Mouse (Mus musculus) CH12.LX (cell line): Measurements from ENCODE around the gene Kcnmb3. TPM values are rescaled to one million over a fixed set of nuclear protein-coding genes. Genes with fewer than 3 reads are reported as not detected.
"Not testable (repeated sequence)": the region's sequence is repeated elsewhere in the genome, so short reads cannot be mapped to it uniquely, and the experiment has no call there.

Experiments
- DNase-seq: peaks from one replicate; pipeline ENCODE4 v3.0.0-alpha.2; 2013; ENCODE audit errors: extremely low read depth
- H3K27ac ChIP-seq: 2 replicates; pipeline ENCODE4 v1.5.1; 2012; ENCODE audit warnings: low read depth, mild to moderate bottlenecking, control low read depth, moderate library complexity; ENCODE audit not compliant: insufficient read depth
- H3K27me3 ChIP-seq: replicated peaks from 2 replicates; pipeline ENCODE3; 2012; ENCODE audit warnings: inconsistent platforms
- H3K36me3 ChIP-seq, 2 experiments: replicated peaks in 1 of 2; 2 replicates each; pipeline versions ENCODE3 to v1.6.1; 2012; ENCODE audit warnings: inconsistent platforms in 1 of 2, low read length in 1 of 2, mild to moderate bottlenecking in 1 of 2, mixed read lengths in 1 of 2, moderate library complexity in 1 of 2; ENCODE audit not compliant: control insufficient read depth in 1 of 2, insufficient read depth in 1 of 2
- H3K4me1 ChIP-seq, 2 experiments: 2 replicates each; pipeline ENCODE4 v1.6.1; 2012; ENCODE audit warnings: inconsistent platforms in 1 of 2, moderate library complexity in 1 of 2; ENCODE audit not compliant: insufficient read depth in 2 of 2, control insufficient read depth in 1 of 2
- H3K4me2 ChIP-seq: 2 replicates; pipeline ENCODE4 v1.6.1; 2012; ENCODE audit warnings: low read depth, mild to moderate bottlenecking, control low read depth; ENCODE audit not compliant: poor library complexity, insufficient read depth, severe bottlenecking
- H3K4me3 ChIP-seq, 3 experiments: fragments of 150-350 bp in 1 of 3; sonication (generic) in 1 of 3; replicated peaks in 1 of 3; 2 replicates each; pipeline versions ENCODE3 to v1.5.1; 2011 to 2012; ENCODE audit warnings: low read depth in 2 of 3, low read length in 2 of 3, mild to moderate bottlenecking in 2 of 3, moderate library complexity in 2 of 3, control low read depth in 1 of 3, improper control_type of control experiment in 1 of 3, inconsistent platforms in 1 of 3, mixed read lengths in 1 of 3; ENCODE audit not compliant: poor library complexity in 1 of 3
- H3K79me2 ChIP-seq: replicated peaks from 2 replicates; pipeline ENCODE4 v1.6.1; 2012; ENCODE audit warnings: mild to moderate bottlenecking, moderate library complexity; ENCODE audit not compliant: control insufficient read depth, poor library complexity, insufficient read depth, severe bottlenecking; ENCODE audit errors: extremely low read depth
- H3K9ac ChIP-seq: 2 replicates; pipeline ENCODE4 v1.6.1; 2012; ENCODE audit warnings: low read depth, mild to moderate bottlenecking, control low read depth, moderate library complexity; ENCODE audit not compliant: insufficient read depth
- H3K9me3 ChIP-seq: replicated peaks from 2 replicates; pipeline ENCODE3; 2012; ENCODE audit warnings: low read length, inconsistent platforms, mixed read lengths
- BHLHE40 ChIP-seq: IDR thresholded peaks from 2 replicates; pipeline ENCODE4 v1.6.1; 2011; ENCODE audit warnings: mild to moderate bottlenecking, low read depth, low read length, improper control_type of control experiment
- CTCF ChIP-seq, 2 experiments: IDR thresholded peaks in 1 of 2; conservative IDR thresholded peaks in 1 of 2; 2 replicates each; pipeline ENCODE4 v1.5.1; 2011 to 2012; ENCODE audit warnings: low read depth in 2 of 2, low read length in 2 of 2, improper control_type of control experiment in 1 of 2, inconsistent platforms in 1 of 2, mild to moderate bottlenecking in 1 of 2, moderate library complexity in 1 of 2
- E2F4 ChIP-seq: IDR thresholded peaks from 2 replicates; pipeline ENCODE4 v1.6.1; 2011; ENCODE audit warnings: low read depth, low read length, improper control_type of control experiment; ENCODE audit not compliant: insufficient replicate concordance
- ELF1 ChIP-seq: IDR thresholded peaks from 2 replicates; pipeline ENCODE4 v1.6.1; 2014; ENCODE audit warnings: low read depth, mild to moderate bottlenecking, inconsistent platforms, low read length, improper control_type of control experiment
- JUN ChIP-seq: IDR thresholded peaks from 2 replicates; pipeline ENCODE4 v1.6.1; 2011; ENCODE audit warnings: low read depth, mild to moderate bottlenecking, low read length, improper control_type of control experiment, moderate library complexity; ENCODE audit not compliant: insufficient read depth
- JUND ChIP-seq: conservative IDR thresholded peaks from 2 replicates; pipeline ENCODE4 v1.6.1; 2011; ENCODE audit warnings: low read depth, low read length, improper control_type of control experiment
- MAFK ChIP-seq: IDR thresholded peaks from 2 replicates; pipeline ENCODE4 v1.6.1; 2011; ENCODE audit warnings: low read length, improper control_type of control experiment; ENCODE audit not compliant: insufficient replicate concordance
- MAX ChIP-seq: IDR thresholded peaks from 2 replicates; pipeline ENCODE4 v1.6.1; 2011; ENCODE audit warnings: low read length, improper control_type of control experiment
- MEF2A ChIP-seq: IDR thresholded peaks from 2 replicates; pipeline ENCODE4 v1.6.1; 2014; ENCODE audit warnings: low read depth, mild to moderate bottlenecking, inconsistent platforms, low read length, improper control_type of control experiment, borderline replicate concordance
- MXI1 ChIP-seq: IDR thresholded peaks from 2 replicates; pipeline ENCODE4 v1.6.1; 2011; ENCODE audit warnings: mild to moderate bottlenecking, low read depth, low read length, improper control_type of control experiment
- MYC ChIP-seq: IDR thresholded peaks from 2 replicates; pipeline ENCODE4 v1.6.1; 2011; ENCODE audit warnings: low read depth, mild to moderate bottlenecking, improper control_type of control experiment, low read length
- NRF1 ChIP-seq: IDR thresholded peaks from 2 replicates; pipeline ENCODE4 v1.6.1; 2014; ENCODE audit warnings: low read depth, mild to moderate bottlenecking, inconsistent platforms, low read length, improper control_type of control experiment, moderate library complexity
- POLR2A ChIP-seq: IDR thresholded peaks from 2 replicates; pipeline ENCODE4 v1.6.1; 2011; ENCODE audit warnings: low read depth, mild to moderate bottlenecking, improper control_type of control experiment, low read length
- TCF12 ChIP-seq: IDR thresholded peaks from 2 replicates; pipeline ENCODE4 v1.6.1; 2014; ENCODE audit warnings: low read depth, mild to moderate bottlenecking, inconsistent platforms, low read length, improper control_type of control experiment
- UBTF ChIP-seq: IDR thresholded peaks from 2 replicates; pipeline ENCODE4 v1.6.1; 2012; ENCODE audit warnings: low read depth, mild to moderate bottlenecking, inconsistent platforms, low read length, improper control_type of control experiment, moderate library complexity
- USF2 ChIP-seq: conservative IDR thresholded peaks from 2 replicates; pipeline ENCODE4 v1.6.1; 2011; ENCODE audit warnings: low read depth, low read length, improper control_type of control experiment
- ZC3H11A ChIP-seq: IDR thresholded peaks from 2 replicates; pipeline ENCODE4 v1.6.1; 2012; ENCODE audit warnings: low read depth, mild to moderate bottlenecking, inconsistent platforms, low read length, improper control_type of control experiment
- ZKSCAN1 ChIP-seq: IDR thresholded peaks from 2 replicates; pipeline ENCODE4 v1.6.1; 2012; ENCODE audit warnings: low read depth, inconsistent platforms, low read length, improper control_type of control experiment, borderline replicate concordance
- ZMIZ1 ChIP-seq: IDR thresholded peaks from 2 replicates; pipeline ENCODE4 v1.6.1; 2012; ENCODE audit warnings: low read depth, mild to moderate bottlenecking, inconsistent platforms, low read length, improper control_type of control experiment
- ZNF384 ChIP-seq: IDR thresholded peaks from 2 replicates; pipeline ENCODE4 v1.6.1; 2012; ENCODE audit warnings: low read depth, low read length, improper control_type of control experiment, inconsistent platforms
- dilution Hi-C: fragments of 300-500 bp; cut with MboI; formaldehyde crosslinking; loops from 2 replicates; pipeline ENCODE4 v1.14.3; 2020; ENCODE audit warnings: low sequenced_read_pairs; ENCODE audit not compliant: extremely low pct_unique_long_range_greater_than_20kb, extremely low pct_ligation_motif_present
- in situ Hi-C: fragments of 300-500 bp; cut with MboI; formaldehyde crosslinking; loops from 3 replicates; pipeline ENCODE4 v1.14.3; 2019; ENCODE audit warnings: low sequenced_read_pairs, low pct_ligation_motif_present, low pct_unique_long_range_greater_than_20kb, mixed read lengths
- polyA plus RNA-seq: library from polyadenylated mRNA; unstranded; fragments of >175 nt; gene quantifications from 2 replicates; pipeline ENCODE4 v1.2.1, GENCODE M21; 2012; ENCODE audit warnings: low read depth; ENCODE audit not compliant: insufficient read length
- total RNA-seq, 2 experiments: library from RNA; depleted of rRNA; stranded (reverse); fragments of 300-350 nt in 1 of 2; fragments of >200 nt in 1 of 2; gene quantifications; 2 replicates each; pipeline ENCODE4 v1.2.3; 2012 to 2014

Kcnmb3 gene
- total and polyA plus RNA-seq, 3 experiments = 1.0 to 4.7 (median 2.4) TPM

GRCm38 (mm10) chr3:32430394-32430793, 61.6 kb downstream of the Kcnmb3 start:
- peaks cover 3% of the 10 kb centered on the region for H3K9me3 ChIP-seq
- peaks cover 18% of the 10 kb centered on the region for H3K79me2 ChIP-seq
- peaks cover 2 to 27% of the 10 kb centered on the region in 2 experiments for H3K36me3 ChIP-seq
- no peak overlapping the region for H3K4me2 ChIP-seq
- H3K27me3 ChIP-seq = no peaks in the 10 kb centered on the region
- no peak overlapping the region for H3K4me3 ChIP-seq
- H3K27ac ChIP-seq = no peak overlapping the region
- dilution Hi-C loops (no loop called here), in situ Hi-C loops (no loop called here)
- H3K4me1 ChIP-seq = peaks cover 3 to 24% of the 10 kb centered on the region in 2 experiments; a peak in 3 of 4 replicates
- DNase-seq = no peak
- no peak overlapping the region for H3K9ac ChIP-seq
- no peak for TF ChIP-seq CTCF (conservative IDR thresholded peaks at IDR 0.05 in 1 of 2, IDR thresholded peaks at IDR 0.05 in 1 of 2; ENCODE audit: low read depth in 2 of 2, low read length in 2 of 2)
- no peak for TF ChIP-seq MXI1
- TF ChIP-seq ZC3H11A = no peak
- TF ChIP-seq POLR2A = no peak
- no peak for TF ChIP-seq MYC
- no peak for TF ChIP-seq MEF2A
- TF ChIP-seq E2F4 = no peak
- no peak for TF ChIP-seq ZKSCAN1
- TF ChIP-seq TCF12 = no peak
- no peak for TF ChIP-seq USF2
- TF ChIP-seq BHLHE40 = no peak
- TF ChIP-seq ELF1 = no peak
- no peak for TF ChIP-seq MAX
- TF ChIP-seq ZMIZ1 = no peak
- no peak for TF ChIP-seq NRF1
- no peak for TF ChIP-seq JUN
- no peak for TF ChIP-seq ZNF384
- no peak for TF ChIP-seq UBTF
- TF ChIP-seq MAFK = no peak
- TF ChIP-seq JUND = no peak

GRCm38 (mm10) chr3:32429351-32429750, 62.7 kb downstream of the Kcnmb3 start:
- dilution Hi-C loops, H3K4me2 ChIP-seq, H3K9me3 ChIP-seq, H3K27ac ChIP-seq, in situ Hi-C loops, H3K27me3 ChIP-seq, H3K9ac ChIP-seq, DNase-seq, H3K4me3 ChIP-seq: not testable (repeated sequence)
- Histone ChIP-seq H3K36me3 (peaks cover 2 to 27% of the 10 kb centered on the region in 2 experiments), H3K79me2 (peaks cover 15% of the 10 kb centered on the region), H3K4me1 (peaks cover 3 to 16% of the 10 kb centered on the region in 2 experiments; a peak in 2 of 4 replicates)
